Mouse (Mus musculus): ENCODE results near the gene Yjefn3.

Gene Yjefn3

DNA sequence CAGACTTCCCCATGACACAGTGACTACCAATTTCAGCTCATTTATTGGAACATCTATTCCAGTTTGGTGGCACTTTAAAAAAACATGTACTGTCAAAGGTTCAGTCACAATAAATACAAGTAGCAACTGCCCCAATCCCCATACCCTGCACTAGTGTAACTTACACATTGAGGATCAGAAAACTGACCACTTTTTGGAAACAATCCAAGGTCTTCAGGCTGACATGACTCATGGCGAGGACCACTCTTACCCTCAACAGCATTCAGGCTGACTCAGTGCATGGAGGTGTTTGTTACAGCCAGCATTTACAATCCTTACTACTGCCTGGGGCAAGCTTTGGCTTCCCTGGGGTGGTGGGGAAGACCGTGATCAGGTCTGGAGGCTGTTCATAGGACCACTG is 4.6 kb upstream of the Yjefn3 start:
- no peak for DNase-seq (ENCODE audit: low spot score in 2 of 2)

DNA sequence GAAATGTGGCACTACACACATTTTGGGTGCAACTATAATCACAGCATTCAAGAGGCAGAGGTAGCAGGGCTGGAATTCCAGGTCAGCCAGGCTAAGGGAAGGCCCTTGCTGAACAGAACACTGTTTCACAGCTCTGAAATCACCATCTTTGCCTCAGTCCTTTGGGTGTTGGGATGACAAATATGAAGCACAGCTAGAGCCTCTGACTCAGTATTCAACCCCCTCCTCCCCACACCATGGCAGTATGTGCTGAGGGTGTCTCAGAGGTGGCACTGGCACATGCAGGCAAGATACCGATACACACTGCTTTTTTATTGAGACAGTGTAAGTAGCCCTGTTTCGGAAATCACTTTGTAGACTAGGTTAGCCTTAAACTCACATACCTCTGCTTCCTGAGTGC is 3.7 kb upstream of the Yjefn3 start:
- DNase-seq (ENCODE audit: low spot score in 2 of 2): no peak

DNA sequence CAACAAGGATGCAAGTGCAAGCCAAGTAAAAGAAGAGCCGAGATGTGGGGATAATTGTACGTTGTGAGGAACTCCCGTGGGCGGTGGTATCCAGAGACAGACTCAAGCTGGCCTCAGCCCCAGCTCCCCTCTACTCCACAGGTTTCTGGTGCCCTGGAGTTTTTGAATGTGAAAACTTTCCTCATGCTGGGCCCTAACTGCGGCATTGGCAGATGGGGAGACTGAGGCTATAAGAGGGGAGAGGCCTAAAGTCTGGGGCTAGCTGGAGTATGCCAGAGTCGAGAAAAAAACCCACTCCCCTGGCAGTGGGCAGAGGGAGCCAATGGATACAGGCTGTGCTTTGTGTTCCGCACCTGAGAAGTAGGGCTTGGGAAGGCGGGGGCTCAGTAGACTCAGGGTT is 1.6 kb upstream of the Yjefn3 start:
- no peak for DNase-seq (ENCODE audit: low spot score in 2 of 2)

DNA sequence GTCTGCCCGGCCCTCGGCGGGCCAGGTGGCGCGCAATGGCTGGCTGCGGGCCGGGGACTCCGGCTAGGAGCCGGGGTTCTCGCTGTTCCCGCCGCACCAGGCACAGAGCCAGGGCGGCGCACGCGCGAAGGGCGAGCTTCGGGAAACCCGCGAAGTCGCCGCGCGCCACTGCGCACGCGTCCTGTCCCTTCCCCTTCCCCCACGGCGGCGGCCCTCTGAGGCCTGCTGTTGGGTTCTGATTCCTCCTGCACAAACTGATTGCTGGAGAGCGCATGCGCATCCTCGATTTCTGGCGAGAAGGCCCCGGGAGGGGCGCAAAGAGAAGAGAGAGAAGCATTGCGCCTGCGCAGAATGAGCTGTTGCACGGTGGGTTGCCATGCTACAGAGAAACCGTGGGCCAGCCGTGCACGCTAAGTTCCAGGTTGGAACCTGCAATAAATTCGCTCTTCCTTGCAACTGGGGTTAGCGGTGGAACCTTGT is 591 bp upstream of the Yjefn3 start:
- DNase-seq (ENCODE audit: low spot score in 2 of 2): peak; percentile 99

DNA sequence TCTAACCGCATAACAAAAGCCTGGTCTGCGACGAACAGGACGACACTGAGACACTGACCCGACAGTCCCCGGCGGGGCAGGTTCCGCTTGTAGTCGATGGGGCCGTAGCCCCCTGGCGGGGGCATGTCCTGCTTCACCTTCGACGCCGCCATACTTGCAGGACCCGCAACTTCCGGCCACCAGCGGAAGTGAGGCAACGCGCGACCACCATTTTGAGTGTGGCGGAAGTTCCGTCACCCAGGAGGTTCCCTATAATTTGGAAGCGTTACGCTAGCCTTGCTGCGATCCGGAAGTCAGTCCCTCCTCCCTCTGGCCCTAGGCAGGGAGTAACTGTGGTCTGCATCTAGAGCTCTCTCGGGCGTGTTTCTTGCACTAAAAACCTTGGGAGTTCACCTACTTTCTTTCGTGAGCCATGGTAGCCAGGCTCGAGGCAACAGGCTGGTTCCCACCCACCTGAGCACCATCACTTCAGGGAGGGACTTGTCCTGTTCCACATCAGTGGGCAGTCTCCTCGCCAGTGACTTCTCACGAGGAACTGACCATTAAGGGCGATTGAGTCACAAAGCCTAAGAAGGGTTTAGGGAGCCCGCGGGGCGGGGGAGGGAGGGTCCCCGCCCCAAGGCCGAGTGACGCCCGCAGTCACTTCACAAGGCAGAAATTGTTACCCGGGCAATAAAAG is 889 bp downstream of the Yjefn3 start:
- DNase-seq (ENCODE audit: low spot score in 2 of 2): peak; percentile 95 to 97

DNA sequence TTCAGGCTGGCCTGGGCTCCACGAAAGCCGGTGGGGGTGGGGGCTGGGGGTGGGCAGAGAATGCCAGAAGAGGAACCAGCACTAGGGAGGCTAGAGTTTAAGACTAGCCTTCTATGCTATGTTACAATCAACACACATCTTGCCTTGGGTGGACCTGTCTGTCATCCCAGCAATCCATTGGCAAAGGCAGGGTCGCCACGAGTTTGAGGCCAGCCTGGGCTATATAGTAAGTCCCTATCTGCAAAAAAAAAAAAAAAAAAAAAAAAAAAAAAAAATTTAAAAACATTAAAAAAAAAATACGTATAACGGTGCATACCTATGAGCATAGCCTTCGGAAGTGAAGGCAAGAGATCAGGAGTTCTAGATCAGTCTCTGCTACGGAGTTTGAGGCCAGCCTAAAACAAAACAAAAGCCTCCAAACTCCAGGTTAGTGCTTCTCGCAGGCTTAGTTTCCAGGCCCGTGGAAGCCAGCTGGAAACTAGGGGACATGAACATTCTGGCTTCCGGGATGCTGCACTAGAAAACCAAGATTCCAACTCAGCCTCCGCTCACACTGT is 1.5 kb downstream of the Yjefn3 start:
- no peak for DNase-seq (ENCODE audit: low spot score in 2 of 2)

DNA sequence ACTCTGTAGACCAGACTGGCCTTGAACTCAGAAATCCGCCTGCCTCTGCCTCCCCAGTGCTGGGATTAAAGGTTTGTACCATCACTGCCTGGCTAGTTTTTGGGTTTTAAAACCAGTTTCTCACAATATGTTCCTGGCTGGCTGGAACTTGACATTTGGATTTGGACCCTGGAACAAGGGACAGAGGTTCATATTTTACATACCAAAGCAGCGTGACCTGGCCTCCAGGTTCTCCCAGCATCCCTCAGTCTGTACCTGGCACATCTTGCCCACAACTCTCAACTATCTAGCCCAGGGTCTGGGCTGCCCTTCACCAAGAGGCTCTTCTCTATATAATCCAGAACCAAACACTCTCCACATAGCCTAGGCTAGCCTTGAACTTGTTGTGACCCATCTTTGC is 2.6 kb downstream of the Yjefn3 start:
- no peak for DNase-seq (ENCODE audit: low spot score in 2 of 2)

DNA sequence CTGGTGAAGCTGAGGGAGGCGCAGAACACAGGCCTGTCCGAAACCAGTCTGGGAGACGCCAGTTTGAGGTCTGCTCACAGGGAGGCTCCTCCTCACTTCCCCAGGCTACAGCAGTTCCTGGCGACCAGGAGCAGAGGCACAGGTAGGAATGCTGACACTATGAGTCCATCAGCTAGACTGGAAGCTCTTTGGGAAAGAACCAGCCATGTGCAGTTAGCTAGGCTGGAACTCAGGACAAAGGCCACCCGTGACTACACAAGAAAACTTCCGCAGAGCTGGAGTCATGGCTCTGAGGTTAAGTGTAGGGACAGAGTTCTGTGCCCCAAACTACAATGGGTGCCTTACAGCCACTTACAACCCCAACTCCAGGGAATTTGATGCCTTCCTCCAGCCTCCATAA is 4.7 kb downstream of the Yjefn3 start:
- DNase-seq (ENCODE audit: low spot score in 2 of 2): no peak

DNA sequence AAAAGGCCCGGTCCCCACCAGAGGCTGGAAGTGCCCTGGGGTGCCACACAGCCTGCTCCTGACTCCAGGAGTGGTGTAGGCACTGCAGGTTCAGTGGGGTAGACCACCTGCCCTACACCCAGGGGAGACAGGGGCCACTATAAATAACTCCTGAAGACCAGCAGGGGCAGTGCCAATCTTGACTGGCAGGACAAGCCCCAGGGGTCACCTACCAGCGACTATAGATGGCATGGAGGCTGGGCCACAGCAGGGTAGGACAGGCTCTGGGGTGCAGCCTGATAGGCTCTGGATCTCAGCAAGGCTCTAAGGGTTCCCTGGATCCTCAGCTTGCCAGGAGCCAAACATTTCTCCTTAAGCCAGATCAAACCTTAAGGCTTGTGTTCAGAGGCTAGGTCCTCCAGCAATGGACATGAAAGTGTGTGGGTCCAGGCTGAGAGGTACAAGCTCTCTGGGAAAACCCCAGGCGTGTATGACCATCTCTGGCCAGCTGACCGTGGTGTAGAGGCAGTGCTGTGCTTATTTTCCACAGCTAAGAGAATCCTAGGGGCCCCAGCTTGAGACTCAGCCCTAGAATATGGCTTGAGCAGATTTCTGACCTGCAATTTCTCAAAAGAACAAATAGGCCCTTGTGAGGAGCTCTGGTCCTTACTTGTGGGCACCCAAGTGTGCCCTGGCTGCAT is 6.6 kb downstream of the Yjefn3 start:
- DNase-seq (ENCODE audit: low spot score in 2 of 2): no peak

DNA sequence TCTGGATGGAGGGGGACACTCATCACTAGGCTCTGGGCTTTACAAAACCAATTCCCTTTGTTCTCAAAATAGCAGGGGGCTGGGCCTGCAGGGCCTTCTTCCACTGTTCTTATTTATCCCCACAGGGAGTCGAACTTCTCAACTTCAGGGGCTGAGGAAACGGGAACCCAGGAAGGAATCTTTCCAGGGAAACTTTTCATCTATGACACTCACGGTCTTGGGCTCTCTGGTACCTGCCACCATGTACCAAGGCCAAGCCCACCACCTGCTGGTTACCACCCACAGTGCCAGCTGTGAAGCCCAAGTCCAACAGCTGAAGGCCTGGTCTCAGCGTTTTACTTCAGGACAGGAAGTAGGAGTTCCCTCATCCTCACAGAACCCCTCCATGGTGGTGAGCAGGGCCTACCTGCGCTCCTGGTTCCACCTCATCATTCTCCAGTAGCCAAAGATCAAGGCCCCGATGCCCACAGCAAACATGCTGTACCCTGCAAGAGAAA is 7.6 kb downstream of the Yjefn3 start:
- no peak for DNase-seq (ENCODE audit: low spot score in 2 of 2)

DNA sequence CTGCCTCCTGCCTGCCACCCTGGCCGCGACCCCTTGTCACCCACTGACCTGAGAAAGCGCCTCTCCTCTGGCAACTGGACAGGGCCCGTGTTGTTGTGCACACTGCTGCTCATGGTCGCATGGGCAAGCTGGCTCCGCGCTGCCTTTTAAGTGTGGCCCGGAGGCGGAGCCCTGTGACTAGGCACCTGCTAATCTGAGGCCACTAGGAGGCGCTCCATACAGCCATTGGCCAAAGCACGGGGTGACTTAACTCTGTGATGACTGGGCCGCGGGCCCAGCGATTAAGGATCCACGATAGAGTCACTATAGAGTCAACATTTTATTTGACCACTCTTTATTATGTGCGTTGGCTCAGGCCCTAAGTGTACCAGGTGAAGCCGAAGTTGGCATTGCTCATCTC is 8.6 kb downstream of the Yjefn3 start:
- DNase-seq (ENCODE audit: low spot score in 2 of 2): peak in 1 of 2 experiments; percentile 37

DNA sequence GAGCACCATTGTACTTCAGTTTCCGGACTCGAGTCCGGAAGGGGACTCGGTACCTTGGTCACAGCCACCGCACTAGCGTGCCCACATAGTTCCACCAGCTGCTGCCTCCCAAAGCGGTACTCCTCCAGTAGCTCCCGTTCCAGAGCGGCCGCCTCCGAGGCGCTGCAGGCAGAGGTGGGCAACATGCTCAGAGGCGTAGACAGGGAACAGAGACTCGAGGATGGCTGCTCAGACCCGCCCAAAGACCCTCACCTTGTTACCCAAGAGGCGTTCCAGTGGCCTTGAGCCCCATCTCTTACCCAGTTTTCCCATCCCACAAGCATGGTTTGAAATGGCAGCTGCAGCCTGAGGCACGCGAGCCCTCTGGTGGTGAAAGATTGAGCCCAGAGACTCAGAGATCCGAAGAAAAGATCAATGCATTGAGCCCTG is 11.7 kb downstream of the Yjefn3 start:
- DNase-seq (ENCODE audit: low spot score in 2 of 2): no peak

DNA sequence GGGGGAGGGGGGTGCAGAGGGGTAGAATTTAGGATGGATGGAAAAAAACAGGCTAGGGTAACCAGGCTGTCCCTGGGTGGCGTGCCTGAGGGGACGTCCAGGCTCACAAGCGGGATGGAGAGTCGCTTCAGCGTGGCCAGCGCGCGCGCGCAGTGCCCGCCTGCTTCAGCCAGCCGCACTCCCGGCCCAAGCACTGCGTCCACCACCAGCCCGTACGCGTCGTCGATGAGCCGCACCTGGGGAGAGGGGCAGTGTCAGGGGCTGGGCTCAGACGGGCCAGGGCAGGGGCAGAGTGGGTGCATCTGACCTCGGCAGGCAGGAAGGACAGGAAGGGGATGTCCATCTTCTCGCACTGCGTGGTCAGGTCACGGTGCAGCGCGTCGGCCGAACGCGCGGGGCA is 13.6 kb downstream of the Yjefn3 start:
- DNase-seq (ENCODE audit: low spot score in 2 of 2): no peak

DNA sequence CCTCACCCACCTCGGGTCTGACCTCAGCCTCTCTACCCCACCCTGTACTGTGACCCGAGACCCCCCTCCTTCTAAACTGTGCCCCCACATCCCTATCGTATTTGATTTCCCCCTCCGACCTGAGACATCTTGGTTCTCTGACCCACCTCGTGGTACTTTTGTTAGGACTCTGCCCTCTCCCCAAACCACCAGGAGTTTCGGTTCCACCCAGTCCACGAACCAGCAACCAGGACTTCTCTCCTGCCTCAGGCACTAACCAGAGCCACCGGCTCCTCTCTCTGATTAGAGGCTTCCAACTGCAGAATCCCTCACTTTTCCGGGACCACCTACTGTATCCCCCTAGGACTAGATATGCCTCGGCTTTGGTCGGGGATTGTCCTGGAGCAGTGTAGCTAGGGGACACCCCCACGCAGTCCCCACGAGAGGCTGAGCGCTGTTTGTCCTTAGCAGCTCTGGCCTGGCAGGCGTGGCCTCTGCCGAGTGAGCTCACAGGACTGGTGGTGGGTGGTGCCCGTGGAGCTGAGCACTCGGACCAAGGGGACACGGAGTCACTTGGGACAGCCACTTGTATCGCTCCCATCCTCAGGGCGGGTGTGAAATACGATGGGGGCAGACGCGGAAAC is 14.2 kb downstream of the Yjefn3 start:
- no peak for DNase-seq (ENCODE audit: low spot score in 2 of 2)

DNA sequence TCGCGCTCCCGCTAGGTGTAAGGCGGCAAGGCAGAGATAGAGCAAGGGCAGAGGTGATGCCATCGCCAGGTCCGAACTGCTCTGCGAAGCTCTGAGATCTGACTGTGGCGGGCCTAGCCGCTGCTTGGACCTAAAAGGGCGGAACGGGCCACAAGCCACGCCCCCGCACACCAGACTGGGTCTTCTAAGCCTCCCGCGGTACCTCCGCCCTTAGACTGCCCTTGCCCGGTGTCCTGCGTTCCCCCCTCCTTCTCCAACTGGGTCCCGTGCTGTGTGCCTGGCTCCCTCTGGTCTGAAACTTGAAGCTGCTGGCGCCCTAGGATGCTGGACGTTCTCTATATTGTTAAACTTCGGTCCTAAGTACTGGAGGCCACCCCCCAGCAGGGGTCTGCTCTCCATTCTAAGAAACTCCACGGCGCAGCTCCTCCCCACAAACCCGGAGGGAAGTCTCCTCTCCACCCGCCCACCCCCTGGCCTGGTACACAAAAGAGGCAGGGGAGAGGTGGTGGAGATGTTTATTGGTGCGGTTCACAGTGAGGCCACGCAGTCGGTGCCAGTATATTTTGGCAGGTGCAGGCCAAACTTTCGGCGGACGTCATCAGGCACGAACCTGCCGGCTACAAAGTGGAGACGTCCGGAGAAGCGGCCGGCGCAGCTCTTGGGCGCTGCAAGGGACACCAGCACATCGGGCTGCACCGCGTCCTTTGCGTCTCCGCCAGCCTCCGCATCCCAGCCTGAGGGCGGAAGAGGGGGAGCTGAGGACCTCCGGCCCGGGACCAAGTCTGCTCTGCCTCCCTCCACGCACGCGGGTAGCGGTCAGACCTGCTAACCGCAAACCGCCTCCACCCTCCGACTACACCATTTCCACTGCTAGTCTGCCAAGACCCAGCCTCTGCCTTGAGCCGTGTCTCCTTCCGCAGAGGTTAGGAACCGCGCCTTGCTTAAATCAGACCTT is 14.9 kb downstream of the Yjefn3 start, which contains the start of gene Cilp2:
TSS of gene Cilp2 (minus strand) at position 399 of the 955 bp plus-strand sequence.
- no peak for DNase-seq (ENCODE audit: low spot score in 2 of 2)

DNA sequence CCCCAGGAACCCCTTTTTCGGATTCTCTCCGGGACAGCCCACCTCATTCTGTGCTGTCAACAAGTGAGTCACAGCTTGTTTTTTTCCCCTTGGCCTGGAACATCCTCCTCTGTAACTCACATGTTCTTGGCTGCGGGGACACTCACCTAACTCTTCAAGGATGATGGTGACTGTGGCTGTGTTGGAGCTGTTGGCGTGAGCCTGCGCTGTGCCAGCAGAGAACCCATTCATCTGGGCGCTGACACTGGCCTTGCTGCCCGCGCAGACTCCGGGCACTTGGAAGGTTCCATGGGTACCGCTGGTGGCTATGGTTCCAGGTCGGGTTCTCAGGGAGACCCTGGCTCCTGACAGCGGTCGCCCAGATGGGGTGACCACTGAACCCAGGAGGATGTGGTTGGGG is 18.4 kb downstream of the Yjefn3 start:
- DNase-seq (ENCODE audit: low spot score in 2 of 2): no peak

DNA sequence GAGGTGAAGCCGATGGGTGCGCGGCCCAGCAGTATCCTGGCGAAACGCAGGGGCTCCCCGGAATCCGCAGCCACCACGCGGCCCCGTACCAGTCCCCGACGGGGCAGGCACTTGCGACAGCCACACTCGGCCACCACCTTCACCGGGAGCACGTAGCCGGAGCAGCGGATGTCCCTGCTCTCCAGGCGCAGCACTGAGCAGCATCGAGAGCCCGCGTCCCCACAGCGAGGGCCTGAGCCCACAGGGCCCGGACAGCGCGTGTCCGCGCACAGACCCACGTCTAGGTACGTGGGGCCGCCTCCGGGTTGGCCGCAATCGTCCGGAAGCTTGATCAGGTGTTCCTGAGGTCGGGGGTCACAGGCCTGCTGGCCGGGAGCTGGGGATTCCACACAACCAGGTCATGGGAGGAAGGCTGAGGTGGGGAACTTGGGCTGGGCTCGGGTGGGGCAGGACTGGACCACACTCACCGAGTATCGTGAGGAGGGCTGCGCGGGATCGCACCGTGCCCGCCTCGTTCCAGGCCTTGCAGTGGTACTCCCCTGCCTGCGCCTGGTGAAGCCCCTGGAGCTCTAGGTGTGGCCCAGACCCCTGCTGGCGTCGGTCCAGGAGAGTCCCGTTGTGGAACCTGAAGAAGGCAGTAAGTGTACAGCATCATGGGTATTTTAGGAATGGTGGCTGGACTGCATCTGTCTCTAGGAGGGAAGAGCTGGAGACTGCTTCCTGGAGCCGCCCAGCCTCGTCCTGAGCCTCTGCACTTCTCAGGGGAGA is 19.5 kb downstream of the Yjefn3 start:
- DNase-seq (ENCODE audit: low spot score in 2 of 2): no peak

DNA sequence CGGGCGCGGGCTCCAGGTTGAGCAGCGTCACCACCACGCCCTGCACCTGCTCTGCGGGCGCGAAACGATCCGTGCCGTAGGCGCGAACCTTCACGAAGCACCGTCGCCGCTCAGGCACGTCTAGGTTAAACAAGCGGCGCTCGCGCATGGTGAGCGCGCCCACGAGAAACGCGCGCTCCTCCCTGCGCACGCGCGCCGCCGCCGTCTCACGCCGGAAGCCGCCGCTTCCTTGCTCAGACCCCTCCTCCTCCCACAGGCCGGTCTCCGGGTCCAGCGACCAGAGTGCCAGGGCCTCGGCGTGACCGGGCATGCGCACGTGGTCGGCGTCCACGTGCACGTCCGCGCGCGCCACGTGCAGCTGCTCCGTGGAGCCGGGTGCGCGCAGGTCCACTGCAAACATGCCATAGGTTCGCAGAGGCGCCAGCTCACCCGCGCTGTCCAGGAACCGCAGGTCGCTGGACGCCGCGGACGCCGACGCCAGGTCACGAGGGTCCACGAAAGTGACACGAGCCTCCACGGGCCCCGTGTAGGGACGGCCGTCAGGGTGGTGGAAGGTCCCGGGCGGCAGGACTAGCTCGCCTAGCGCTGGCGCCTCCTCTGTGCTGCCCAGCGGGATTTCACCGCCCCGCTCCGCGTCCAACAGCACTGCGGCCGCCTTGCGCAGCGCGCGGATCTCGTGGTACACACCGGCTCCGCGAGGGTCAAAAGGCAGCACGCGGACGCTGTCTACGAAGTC is 20.3 kb downstream of the Yjefn3 start:
- peak; percentile 76 to 78 for DNase-seq (ENCODE audit: low spot score in 2 of 2)

DNA sequence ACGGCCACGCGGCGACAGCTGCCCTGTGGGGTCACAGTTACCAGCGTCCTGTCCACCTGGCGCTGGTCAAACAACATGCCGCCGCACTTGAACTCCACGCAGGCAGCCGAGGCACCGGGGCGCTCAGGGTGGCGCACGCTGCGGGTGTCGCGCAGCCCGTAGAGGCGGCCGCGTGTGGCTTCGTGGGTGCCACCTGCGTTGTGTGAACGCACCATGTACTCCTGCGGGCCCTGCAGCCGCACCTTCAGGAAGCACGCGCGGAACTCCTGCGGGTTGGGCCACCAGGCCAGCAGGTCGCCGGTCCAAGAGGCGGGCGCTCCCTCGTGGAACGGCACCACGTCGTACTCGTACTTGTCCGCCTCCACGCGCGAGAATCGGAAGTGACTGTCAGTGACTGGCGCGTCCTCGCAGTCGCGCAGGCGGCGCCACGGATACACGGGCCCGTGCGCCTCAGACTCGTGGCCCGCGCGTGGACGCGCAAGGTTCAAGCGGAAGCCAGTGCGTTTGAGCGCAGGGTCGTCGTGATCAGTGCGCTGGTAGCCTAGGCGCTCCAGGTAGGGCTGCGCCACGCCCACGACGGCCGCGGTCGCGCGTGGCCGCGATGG is 21.1 kb downstream of the Yjefn3 start:
- DNase-seq (ENCODE audit: low spot score in 2 of 2): no peak
